Mouse (Mus musculus) G1E (cell line): ENCODE data around the gene Kcnb1.

Experiments
- CTCF ChIP-seq: IDR thresholded peaks from 2 replicates; pipeline ENCODE4 v1.5.1; 2012; ENCODE audit warnings: low read depth, low read length, inconsistent platforms, mixed read lengths
- GATA1 ChIP-seq: IDR thresholded peaks from 2 replicates; pipeline ENCODE4 v1.6.1; 2012; ENCODE audit warnings: borderline replicate concordance, low read length, inconsistent platforms, mixed read lengths
- POLR2AphosphoS5 ChIP-seq: IDR thresholded peaks from 2 replicates; pipeline ENCODE4 v1.6.1; 2012; ENCODE audit warnings: low read depth, low read length, inconsistent platforms; ENCODE audit not compliant: insufficient replicate concordance
- TAL1 ChIP-seq: conservative IDR thresholded peaks from 2 replicates; pipeline ENCODE4 v1.6.1; 2012; ENCODE audit warnings: low read depth, low read length, inconsistent platforms, mixed read lengths

DNA sequence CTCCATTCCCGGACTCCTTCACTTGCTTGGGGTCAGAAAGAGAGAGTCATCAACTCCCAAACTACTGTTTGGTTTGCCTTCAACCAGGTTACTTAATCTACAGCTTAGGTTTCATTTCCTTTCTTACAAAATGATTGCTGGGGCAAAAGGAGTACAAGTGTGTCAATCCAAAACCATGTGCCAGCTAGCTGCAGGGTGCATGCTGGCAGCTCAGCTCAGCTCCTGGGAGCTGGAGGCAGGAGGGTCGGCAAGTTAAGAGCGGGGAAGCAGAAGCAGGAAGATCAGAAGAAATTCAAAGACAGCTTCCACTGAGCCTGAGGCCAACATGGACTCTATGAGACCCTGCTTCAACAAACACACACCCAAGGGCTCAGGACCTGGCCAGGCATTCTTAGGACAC, 129.6 kb downstream of the Kcnb1 start:
- TF ChIP-seq CTCF (no peak), POLR2AphosphoS5 (no peak), GATA1 (no peak), TAL1 (no peak)
